Mouse (Mus musculus): ENCODE data around the gene Pald1. TPM values are rescaled to one million over a fixed set of nuclear protein-coding genes. Genes with fewer than 3 reads are reported as not detected.

The Pald1 gene
- polyA plus RNA-seq, 1 experiment from 2014 or later: 3.7 TPM

GRCm38 (mm10) chr10:61400407-61400806 lies 17.1 kb upstream of the Pald1 start:
- DNase-seq (no peak), ATAC-seq (no peak)
- Histone ChIP-seq H3K27ac (ENCODE audit: low read depth) (no peak overlapping the region), H3K9ac (replicated peaks) (no peak overlapping the region), H3K4me2 (ENCODE audit: low read depth, low read length) (no peak overlapping the region), H3K4me1 (ENCODE audit: insufficient read depth) (no peaks in the 10 kb centered on the region), H3K9me3 (ENCODE audit: low read length) (no peaks in the 10 kb centered on the region), H3K27me3 (ENCODE audit: insufficient read depth, low read length) (no peaks in the 10 kb centered on the region), H3K36me3 (replicated peaks; ENCODE audit: insufficient read depth, low read length) (no peaks in the 10 kb centered on the region), H3K4me3 (ENCODE audit: low read depth, low read length) (no peak overlapping the region)
- no peak for TF ChIP-seq CTCF (IDR thresholded peaks at IDR 0.05; ENCODE audit: low read depth)
- no peak for TF ChIP-seq EP300 (IDR thresholded peaks at IDR 0.05; ENCODE audit: low read depth)
- 78% methylated on average over 5 of the region's 5 CpGs for WGBS (ENCODE audit: insufficient replicate concordance)

- TF ChIP-seq CTCF (IDR thresholded peaks at IDR 0.05; ENCODE audit: low read depth) (peak; percentile 95), EP300 (IDR thresholded peaks at IDR 0.05; ENCODE audit: low read depth) (no peak)
- Histone ChIP-seq H3K9me3 (ENCODE audit: low read length) (no peaks in the 10 kb centered on the region), H3K27me3 (ENCODE audit: insufficient read depth, low read length) (no peaks in the 10 kb centered on the region), H3K4me1 (ENCODE audit: insufficient read depth) (no peaks in the 10 kb centered on the region), H3K4me3 (ENCODE audit: low read depth, low read length) (no peak overlapping the region), H3K9ac (replicated peaks) (no peak overlapping the region), H3K27ac (ENCODE audit: low read depth) (no peak overlapping the region), H3K4me2 (ENCODE audit: low read depth, low read length) (no peak overlapping the region), H3K36me3 (replicated peaks; ENCODE audit: insufficient read depth, low read length) (no peaks in the 10 kb centered on the region)
- 20% methylated on average over 12 of the region's 13 CpGs for whole genome bisulfite sequencing (ENCODE audit: insufficient replicate concordance)
- DNase-seq (peak; percentile 83), ATAC-seq (peak; percentile 70)
Measured at GRCm38 (mm10) chr10:61399156-61399734, 15.9 kb upstream of the Pald1 start.

GRCm38 (mm10) chr10:61398125-61398524 lies 14.8 kb upstream of the Pald1 start:
- Histone ChIP-seq H3K4me1 (ENCODE audit: insufficient read depth) (no peaks in the 10 kb centered on the region), H3K4me2 (ENCODE audit: low read depth, low read length) (no peak overlapping the region), H3K4me3 (ENCODE audit: low read depth, low read length) (no peak overlapping the region), H3K9ac (replicated peaks) (no peak overlapping the region), H3K27ac (ENCODE audit: low read depth) (no peak overlapping the region), H3K27me3 (ENCODE audit: insufficient read depth, low read length) (no peaks in the 10 kb centered on the region), H3K36me3 (replicated peaks; ENCODE audit: insufficient read depth, low read length) (no peaks in the 10 kb centered on the region), H3K9me3 (ENCODE audit: low read length) (no peaks in the 10 kb centered on the region)
- ATAC-seq: no peak
- DNase-seq: no peak
- 68% methylated on average over 3 of the region's 3 CpGs for WGBS (ENCODE audit: insufficient replicate concordance)
- TF ChIP-seq EP300 (IDR thresholded peaks at IDR 0.05; ENCODE audit: low read depth): no peak
- no peak for TF ChIP-seq CTCF (IDR thresholded peaks at IDR 0.05; ENCODE audit: low read depth)

- no peaks in the 10 kb centered on the region for H3K4me1 ChIP-seq (ENCODE audit: insufficient read depth)
- ATAC-seq: peak; percentile 33; the same call in 1 of the 2 replicates
- H3K9ac ChIP-seq (replicated peaks): no peak overlapping the region
- no peak for TF ChIP-seq CTCF (IDR thresholded peaks at IDR 0.05; ENCODE audit: low read depth)
- no peak for TF ChIP-seq EP300 (IDR thresholded peaks at IDR 0.05; ENCODE audit: low read depth)
- no peaks in the 10 kb centered on the region for H3K9me3 ChIP-seq (ENCODE audit: low read length)
- H3K36me3 ChIP-seq (replicated peaks; ENCODE audit: insufficient read depth, low read length): no peaks in the 10 kb centered on the region
- DNase-seq: no peak
- H3K27ac ChIP-seq (ENCODE audit: low read depth): no peak overlapping the region
- H3K4me2 ChIP-seq (ENCODE audit: low read depth, low read length): no peak overlapping the region
- whole genome bisulfite sequencing (ENCODE audit: insufficient replicate concordance): 17% methylated on average over 9 of the region's 9 CpGs
- no peak overlapping the region for H3K4me3 ChIP-seq (ENCODE audit: low read depth, low read length)
- H3K27me3 ChIP-seq (ENCODE audit: insufficient read depth, low read length): no peaks in the 10 kb centered on the region
Measured at GRCm38 (mm10) chr10:61394476-61395136, 11.3 kb upstream of the Pald1 start.

- WGBS (ENCODE audit: insufficient replicate concordance): 35% methylated on average over 4 of the region's 4 CpGs
- DNase-seq (no peak), ATAC-seq (no peak)
- H3K4me2 ChIP-seq (ENCODE audit: low read depth, low read length): no peak overlapping the region
- no peaks in the 10 kb centered on the region for H3K36me3 ChIP-seq (replicated peaks; ENCODE audit: insufficient read depth, low read length)
- H3K9ac ChIP-seq (replicated peaks): no peak overlapping the region
- H3K27me3 ChIP-seq (ENCODE audit: insufficient read depth, low read length): no peaks in the 10 kb centered on the region
- no peak for TF ChIP-seq CTCF (IDR thresholded peaks at IDR 0.05; ENCODE audit: low read depth)
- no peak for TF ChIP-seq EP300 (IDR thresholded peaks at IDR 0.05; ENCODE audit: low read depth)
- H3K9me3 ChIP-seq (ENCODE audit: low read length): no peaks in the 10 kb centered on the region
- H3K4me1 ChIP-seq (ENCODE audit: insufficient read depth): no peaks in the 10 kb centered on the region
- no peak overlapping the region for H3K27ac ChIP-seq (ENCODE audit: low read depth)
- H3K4me3 ChIP-seq (ENCODE audit: low read depth, low read length): no peak overlapping the region
Measured at GRCm38 (mm10) chr10:61392584-61392983, 9.3 kb upstream of the Pald1 start.

- Histone ChIP-seq H3K4me3 (ENCODE audit: low read depth, low read length) (no peak overlapping the region), H3K27ac (ENCODE audit: low read depth) (no peak overlapping the region), H3K4me2 (ENCODE audit: low read depth, low read length) (no peak overlapping the region), H3K27me3 (ENCODE audit: insufficient read depth, low read length) (no peaks in the 10 kb centered on the region), H3K36me3 (replicated peaks; ENCODE audit: insufficient read depth, low read length) (no peaks in the 10 kb centered on the region), H3K4me1 (ENCODE audit: insufficient read depth) (no peaks in the 10 kb centered on the region), H3K9ac (replicated peaks) (no peak overlapping the region), H3K9me3 (ENCODE audit: low read length) (no peaks in the 10 kb centered on the region)
- DNase-seq (no peak), ATAC-seq (no peak)
- WGBS (ENCODE audit: insufficient replicate concordance): 62% methylated on average over 2 of the region's 2 CpGs
- no peak for TF ChIP-seq CTCF (IDR thresholded peaks at IDR 0.05; ENCODE audit: low read depth)
- no peak for TF ChIP-seq EP300 (IDR thresholded peaks at IDR 0.05; ENCODE audit: low read depth)
Measured at GRCm38 (mm10) chr10:61390148-61390547, 6.8 kb upstream of the Pald1 start.
